Mouse (Mus musculus): ENCODE results near the gene Sec31a. TPM values are rescaled to one million over a fixed set of nuclear protein-coding genes. Genes with fewer than 3 reads are reported as not detected.

Sec31a gene
- polyA plus RNA-seq, 1 experiment from 2014 or later, result 96.3 TPM

GRCm38 (mm10) chr5:100341042-100341441, 75.0 kb downstream of the Sec31a start:
- WGBS, result 88% methylated on average over 7 of the region's 7 CpGs
- no peaks in the 10 kb centered on the region for H3K27me3 ChIP-seq (replicated peaks; ENCODE audit: insufficient read depth, low read length)

GRCm38 (mm10) chr5:100337852-100338251, 78.2 kb downstream of the Sec31a start:
- WGBS, result 80% methylated on average over 4 of the region's 4 CpGs
- Histone ChIP-seq H3K27ac (ENCODE audit: low read length) (no peak overlapping the region), H3K9me3 (ENCODE audit: low read length) (no peaks in the 10 kb centered on the region), H3K36me3 (ENCODE audit: insufficient read depth, low read length) (no peaks in the 10 kb centered on the region), H3K4me2 (replicated peaks; ENCODE audit: low read depth, low read length) (no peak overlapping the region), H3K4me1 (ENCODE audit: insufficient read depth, low read depth, low read length) (no peaks in the 10 kb centered on the region), H3K9ac (replicated peaks; ENCODE audit: low read depth) (no peak overlapping the region), H3K4me3 (ENCODE audit: low read depth, low read length) (no peak overlapping the region), H3K27me3 (replicated peaks; ENCODE audit: insufficient read depth, low read length) (no peaks in the 10 kb centered on the region)
- TF ChIP-seq EP300 (IDR thresholded peaks at IDR 0.05) (no peak), CTCF (IDR thresholded peaks at IDR 0.05) (no peak)
- ATAC-seq, result no peak
- DNase-seq (ENCODE audit: low spot score), result no peak

More at GRCm38 (mm10) chr5:100341042-100341441, 75.0 kb downstream of the Sec31a start:
- H3K9me3 ChIP-seq (ENCODE audit: low read length), result no peaks in the 10 kb centered on the region
- TF ChIP-seq EP300 (IDR thresholded peaks at IDR 0.05), result no peak
- TF ChIP-seq CTCF (IDR thresholded peaks at IDR 0.05), result no peak
- DNase-seq (ENCODE audit: low spot score) (no peak), ATAC-seq (no peak)
- H3K36me3 ChIP-seq (ENCODE audit: insufficient read depth, low read length), result no peaks in the 10 kb centered on the region
- no peak overlapping the region for H3K27ac ChIP-seq (ENCODE audit: low read length)
- H3K4me2 ChIP-seq (replicated peaks; ENCODE audit: low read depth, low read length), result no peak overlapping the region
- no peaks in the 10 kb centered on the region for H3K4me1 ChIP-seq (ENCODE audit: insufficient read depth, low read depth, low read length)
- no peak overlapping the region for H3K9ac ChIP-seq (replicated peaks; ENCODE audit: low read depth)
- H3K4me3 ChIP-seq (ENCODE audit: low read depth, low read length), result no peak overlapping the region

- no peaks in the 10 kb centered on the region for H3K4me1 ChIP-seq (ENCODE audit: insufficient read depth, low read depth, low read length)
- no peaks in the 10 kb centered on the region for H3K27me3 ChIP-seq (replicated peaks; ENCODE audit: insufficient read depth, low read length)
- 78% methylated on average over 7 of the region's 7 CpGs for WGBS
- DNase-seq (ENCODE audit: low spot score) (no peak), ATAC-seq (no peak)
- H3K9me3 ChIP-seq (ENCODE audit: low read length), result no peaks in the 10 kb centered on the region
- TF ChIP-seq CTCF (IDR thresholded peaks at IDR 0.05), result no peak
- no peak for TF ChIP-seq EP300 (IDR thresholded peaks at IDR 0.05)
- no peak overlapping the region for H3K4me3 ChIP-seq (ENCODE audit: low read depth, low read length)
- H3K4me2 ChIP-seq (replicated peaks; ENCODE audit: low read depth, low read length), result no peak overlapping the region
- H3K27ac ChIP-seq (ENCODE audit: low read length), result no peak overlapping the region
- no peaks in the 10 kb centered on the region for H3K36me3 ChIP-seq (ENCODE audit: insufficient read depth, low read length)
- no peak overlapping the region for H3K9ac ChIP-seq (replicated peaks; ENCODE audit: low read depth)
Observed at GRCm38 (mm10) chr5:100336876-100337275, 79.2 kb downstream of the Sec31a start.

- 80% methylated on average over 5 of the region's 5 CpGs for WGBS
- Histone ChIP-seq H3K4me1 (ENCODE audit: insufficient read depth, low read depth, low read length) (no peaks in the 10 kb centered on the region), H3K9me3 (ENCODE audit: low read length) (no peaks in the 10 kb centered on the region), H3K27ac (ENCODE audit: low read length) (no peak overlapping the region), H3K4me2 (replicated peaks; ENCODE audit: low read depth, low read length) (no peak overlapping the region), H3K4me3 (ENCODE audit: low read depth, low read length) (no peak overlapping the region), H3K9ac (replicated peaks; ENCODE audit: low read depth) (no peak overlapping the region), H3K27me3 (replicated peaks; ENCODE audit: insufficient read depth, low read length) (no peaks in the 10 kb centered on the region), H3K36me3 (ENCODE audit: insufficient read depth, low read length) (no peaks in the 10 kb centered on the region)
- TF ChIP-seq CTCF (IDR thresholded peaks at IDR 0.05) (no peak), EP300 (IDR thresholded peaks at IDR 0.05) (no peak)
- DNase-seq (ENCODE audit: low spot score) (no peak), ATAC-seq (no peak)
Observed at GRCm38 (mm10) chr5:100335581-100336080, 80.4 kb downstream of the Sec31a start.

GRCm38 (mm10) chr5:100334686-100335085, 81.3 kb downstream of the Sec31a start:
- H3K9me3 ChIP-seq (ENCODE audit: low read length), result no peaks in the 10 kb centered on the region
- H3K4me1 ChIP-seq (ENCODE audit: insufficient read depth, low read depth, low read length), result no peaks in the 10 kb centered on the region
- H3K9ac ChIP-seq (replicated peaks; ENCODE audit: low read depth), result no peak overlapping the region
- H3K36me3 ChIP-seq (ENCODE audit: insufficient read depth, low read length), result no peaks in the 10 kb centered on the region
- no peak overlapping the region for H3K4me3 ChIP-seq (ENCODE audit: low read depth, low read length)
- TF ChIP-seq CTCF (IDR thresholded peaks at IDR 0.05) (no peak), EP300 (IDR thresholded peaks at IDR 0.05) (no peak)
- H3K4me2 ChIP-seq (replicated peaks; ENCODE audit: low read depth, low read length), result no peak overlapping the region
- DNase-seq (ENCODE audit: low spot score) (no peak), ATAC-seq (no peak)
- 47% methylated on average over 6 of the region's 6 CpGs for WGBS
- no peaks in the 10 kb centered on the region for H3K27me3 ChIP-seq (replicated peaks; ENCODE audit: insufficient read depth, low read length)
- no peak overlapping the region for H3K27ac ChIP-seq (ENCODE audit: low read length)

GRCm38 (mm10) chr5:100333607-100334380, 82.2 kb downstream of the Sec31a start:
- Histone ChIP-seq H3K4me1 (ENCODE audit: insufficient read depth, low read depth, low read length) (no peaks in the 10 kb centered on the region), H3K27me3 (replicated peaks; ENCODE audit: insufficient read depth, low read length) (no peaks in the 10 kb centered on the region), H3K27ac (ENCODE audit: low read length) (no peak overlapping the region), H3K9ac (replicated peaks; ENCODE audit: low read depth) (no peak overlapping the region), H3K36me3 (ENCODE audit: insufficient read depth, low read length) (no peaks in the 10 kb centered on the region), H3K9me3 (ENCODE audit: low read length) (no peaks in the 10 kb centered on the region), H3K4me2 (replicated peaks; ENCODE audit: low read depth, low read length) (no peak overlapping the region), H3K4me3 (ENCODE audit: low read depth, low read length) (no peak overlapping the region)
- TF ChIP-seq CTCF (IDR thresholded peaks at IDR 0.05) (no peak), EP300 (IDR thresholded peaks at IDR 0.05) (no peak)
- 59% methylated on average over 14 of the region's 14 CpGs for WGBS
- DNase-seq (ENCODE audit: low spot score), result no peak
- no peak for ATAC-seq

All from lung, postnatal 0 days (tissue).